Mouse (Mus musculus): ENCODE results near the gene Gm20911. TPM values are rescaled to one million over a fixed set of nuclear protein-coding genes. Genes with fewer than 3 reads are reported as not detected.

The Gm20911 gene
- not detected in 2 replicates for polyA plus RNA-seq (2012; rRNA removed)

DNA sequence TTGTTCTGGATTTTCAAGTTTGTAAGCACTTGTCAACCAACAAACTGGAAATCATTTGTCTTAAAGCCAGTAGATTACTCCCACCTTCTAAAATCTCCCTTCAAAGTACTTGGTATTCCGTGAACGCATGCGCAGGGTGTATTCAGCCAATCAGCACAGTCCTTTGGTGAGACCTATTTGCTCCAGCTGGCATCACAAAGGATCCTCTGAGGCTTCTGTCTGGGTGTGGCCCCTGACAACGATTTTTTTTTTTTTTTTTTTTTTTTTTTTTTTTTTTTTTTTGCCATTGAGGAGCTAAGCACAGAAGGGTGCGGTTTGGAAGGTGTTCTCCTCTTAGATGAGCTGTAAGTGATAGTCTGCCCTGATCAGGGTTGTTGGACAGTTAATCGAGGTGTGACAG, at the start of gene Gm20911:
Gene Gm20911, plus strand, starts transcription at position 301 of the 400 bp plus-strand sequence.

Measured in central nervous system, embryonic 18 days (tissue).